Mouse (Mus musculus): ENCODE measurements around the gene Astn2.

Astn2 gene

DNA sequence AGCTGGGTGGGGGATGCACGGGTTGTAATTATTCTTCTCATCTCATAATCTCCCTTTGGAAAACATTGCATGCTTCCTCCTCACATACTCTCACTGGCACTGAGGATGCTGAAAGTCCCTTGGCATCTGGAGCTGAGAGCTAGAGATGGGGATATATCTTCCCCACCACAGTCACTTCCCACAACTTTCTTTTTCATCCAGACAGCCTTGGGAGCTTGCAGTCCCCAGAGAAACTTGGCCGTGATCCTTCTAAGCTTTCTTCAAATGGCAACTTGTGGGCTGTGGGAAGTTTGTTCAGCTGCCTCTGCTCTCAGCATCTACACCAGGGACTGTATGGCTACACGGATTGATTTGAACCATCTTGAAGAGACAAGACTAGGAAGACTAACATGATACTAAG, 428.2 kb downstream of the Astn2 start:
- in situ Hi-C loops (cut with MboI, MseI): no loop called here

DNA sequence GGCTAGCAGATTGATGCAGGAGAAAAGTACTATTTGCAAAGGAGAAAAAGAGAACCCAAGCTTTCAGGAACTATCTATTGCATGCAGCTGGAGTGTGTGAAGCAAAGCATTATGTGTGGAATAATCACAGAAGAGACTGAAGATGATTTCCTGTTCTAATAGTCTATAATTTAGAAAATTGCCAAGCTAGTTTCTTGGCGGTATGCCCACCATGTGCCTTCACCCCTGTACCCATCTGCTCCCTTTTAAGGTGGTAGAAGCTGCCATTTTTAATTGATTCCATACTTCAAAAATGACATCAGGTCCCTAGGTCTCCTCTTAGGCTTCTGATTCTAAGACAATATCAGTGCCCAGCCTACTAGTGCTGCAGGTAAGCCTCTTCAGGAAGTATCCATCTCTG, 432.0 kb downstream of the Astn2 start:
- in situ Hi-C loops (cut with MboI, MseI): no loop called here

DNA sequence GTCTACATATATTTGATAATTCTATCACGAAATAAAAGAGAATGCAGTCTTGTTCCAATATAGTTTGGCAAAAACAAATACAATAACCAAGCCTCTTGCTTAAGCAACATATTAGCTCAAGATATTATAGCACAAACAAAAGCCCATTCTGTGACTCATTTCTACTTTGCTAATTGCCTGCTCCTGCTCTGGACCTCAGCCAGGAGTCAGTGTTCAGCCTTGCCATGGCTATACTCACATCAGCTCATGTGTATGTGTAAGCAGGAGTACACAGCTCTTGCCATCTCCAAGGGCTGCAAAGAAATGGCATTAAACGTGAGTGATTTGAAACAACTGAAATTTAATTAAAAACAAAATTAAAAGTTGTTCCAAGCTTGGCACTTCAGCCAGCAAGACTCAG, 435.1 kb downstream of the Astn2 start:
- in situ Hi-C loops (cut with MboI, MseI): no loop called here

DNA sequence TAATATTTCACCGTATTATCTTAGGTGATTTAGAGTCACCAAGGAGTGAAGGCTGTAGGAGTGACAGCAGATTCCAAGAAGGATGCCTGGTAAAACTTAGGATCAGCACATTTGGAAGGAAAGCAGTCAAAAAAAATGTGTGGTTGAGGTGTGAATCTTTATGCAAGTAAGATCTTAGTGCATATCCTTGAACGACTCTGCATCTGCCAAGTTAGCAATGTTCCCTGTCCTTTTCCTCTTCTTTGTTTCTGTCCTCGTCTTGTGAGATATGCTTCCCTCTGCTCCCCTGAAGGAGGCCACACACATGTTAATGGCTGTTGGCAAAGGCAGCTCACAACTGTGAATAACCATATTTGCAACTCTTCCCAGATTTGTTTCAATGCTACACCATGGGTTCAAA, 439.8 kb downstream of the Astn2 start:
- in situ Hi-C loops (cut with MboI, MseI): no loop called here

DNA sequence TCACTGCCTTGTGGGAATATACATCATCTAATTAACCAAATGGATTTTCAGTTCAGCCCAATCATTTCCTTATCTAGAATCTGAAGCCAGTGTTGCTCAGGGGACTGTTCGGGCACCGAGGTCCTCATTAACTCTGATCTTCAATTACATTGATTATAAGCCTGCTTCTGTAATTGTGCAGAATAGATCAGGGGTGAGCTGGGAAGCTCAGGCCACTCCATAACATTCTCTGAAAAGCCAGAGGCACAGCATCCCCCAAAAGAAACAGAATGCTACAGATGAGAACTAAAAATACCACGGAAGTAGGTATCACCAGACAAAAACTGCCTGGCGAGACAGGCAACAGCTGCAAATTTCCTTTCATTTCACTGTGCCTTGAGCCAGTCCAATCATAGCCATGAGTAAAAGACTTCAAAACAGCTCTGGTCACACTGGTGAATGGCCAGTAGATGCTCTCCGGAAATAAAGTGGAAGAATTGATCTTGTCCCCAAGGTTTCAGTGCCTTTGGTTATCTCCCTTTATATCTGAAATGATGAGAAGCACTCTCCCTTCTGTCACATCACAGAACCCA, 445.1 kb downstream of the Astn2 start:
- in situ Hi-C loops (cut with MboI, MseI): no loop called here

DNA sequence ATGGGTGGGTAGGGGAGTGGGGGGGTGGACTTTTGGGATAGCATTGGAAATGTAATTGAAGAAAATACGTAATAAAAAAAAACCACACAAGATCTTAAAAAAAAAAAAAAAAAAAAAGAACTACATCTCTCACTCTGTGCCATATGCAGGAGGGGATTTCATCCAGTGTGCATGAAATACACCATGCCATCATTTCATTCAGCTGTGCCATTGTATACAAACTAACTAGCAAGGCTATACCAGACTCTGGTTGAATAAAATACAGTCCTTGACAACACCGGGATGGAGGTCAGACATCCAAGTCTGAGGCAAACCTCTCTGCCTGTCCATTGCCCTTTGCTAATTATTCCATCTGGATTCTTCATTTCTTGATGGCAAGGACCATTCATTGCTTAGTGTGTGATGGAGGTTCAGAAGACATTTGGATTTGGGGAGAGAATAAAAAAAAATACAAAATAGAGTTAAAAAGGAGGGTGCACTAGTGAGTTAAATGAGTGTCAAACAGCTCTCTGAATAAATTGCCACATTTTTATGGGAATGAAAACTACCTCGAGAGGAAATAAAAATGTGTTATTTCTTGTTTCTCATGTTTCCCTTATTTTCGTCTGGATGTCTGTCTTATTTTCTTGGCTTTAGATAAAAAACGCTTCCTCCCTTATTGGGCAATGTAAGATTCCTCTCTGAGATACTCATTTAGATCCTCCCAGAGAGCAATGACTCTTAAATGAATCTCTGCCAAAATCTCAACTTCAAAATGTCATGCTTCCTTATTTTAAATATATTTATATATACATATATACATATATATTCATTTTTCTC, 445.8 kb downstream of the Astn2 start:
- in situ Hi-C loops (cut with MboI, MseI): no loop called here

DNA sequence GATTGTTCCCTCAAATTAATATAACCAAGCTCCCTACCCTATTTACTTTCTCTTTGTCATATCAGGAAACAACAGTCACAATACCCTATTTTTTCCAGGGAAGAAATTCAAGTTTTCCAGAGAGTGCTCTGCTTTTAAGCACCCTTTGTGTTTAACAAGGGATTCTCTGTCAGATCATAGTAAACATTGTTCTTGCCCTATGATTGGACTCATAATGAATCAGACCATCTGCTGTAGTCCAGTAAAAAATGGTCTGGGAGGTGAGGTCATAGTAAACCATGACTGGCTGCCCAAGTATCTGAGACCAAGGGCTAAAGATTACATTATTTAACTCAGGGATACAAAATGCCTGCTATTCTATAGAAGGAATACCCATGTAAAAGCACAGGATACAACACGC, 452.5 kb downstream of the Astn2 start:
- in situ Hi-C loops (cut with MboI, MseI): no loop called here

DNA sequence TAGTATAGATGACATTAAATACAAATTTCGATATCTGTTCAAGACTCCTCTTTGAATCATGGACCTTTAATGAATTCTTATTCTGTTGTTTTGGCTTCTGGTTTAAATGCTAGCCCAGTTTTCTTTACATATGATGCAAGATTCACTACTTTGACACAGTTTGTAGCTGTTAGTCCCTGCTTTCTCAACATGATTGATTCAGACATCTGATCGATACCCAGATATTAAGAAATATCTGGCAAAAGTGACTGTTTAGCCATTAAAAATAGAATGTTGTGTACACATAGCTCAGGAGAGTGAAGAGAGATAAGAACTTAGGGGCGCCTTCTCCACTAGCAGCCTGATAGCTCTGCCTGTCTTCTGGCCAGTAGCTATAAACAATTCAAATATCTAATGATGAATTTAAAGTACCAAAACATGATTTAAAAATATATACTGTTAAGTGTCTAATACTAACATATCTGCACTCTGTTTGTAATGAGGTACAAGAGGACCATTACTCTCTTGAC, 457.2 kb downstream of the Astn2 start:
- in situ Hi-C loops (cut with MboI, MseI): no loop called here

DNA sequence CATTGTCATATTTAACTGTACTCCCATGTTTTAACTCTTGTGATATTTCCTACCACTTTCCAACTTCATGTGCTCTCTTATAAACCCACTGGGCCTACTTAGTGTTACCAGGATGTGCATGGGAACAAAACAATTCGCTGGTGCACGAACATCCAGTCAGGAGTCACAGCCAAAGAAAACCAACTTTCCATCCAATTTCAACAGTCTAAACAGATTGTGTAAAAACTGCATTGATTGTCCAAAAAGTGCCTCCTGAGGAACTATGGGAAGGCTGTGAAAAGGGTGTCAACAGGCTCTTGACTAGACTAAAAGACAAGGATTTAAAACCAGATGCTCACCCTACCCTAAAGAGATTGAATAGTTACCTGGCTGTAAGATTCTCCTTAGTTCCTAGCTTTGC, 458.4 kb downstream of the Astn2 start:
- in situ Hi-C loops (cut with MboI, MseI): no loop called here

DNA sequence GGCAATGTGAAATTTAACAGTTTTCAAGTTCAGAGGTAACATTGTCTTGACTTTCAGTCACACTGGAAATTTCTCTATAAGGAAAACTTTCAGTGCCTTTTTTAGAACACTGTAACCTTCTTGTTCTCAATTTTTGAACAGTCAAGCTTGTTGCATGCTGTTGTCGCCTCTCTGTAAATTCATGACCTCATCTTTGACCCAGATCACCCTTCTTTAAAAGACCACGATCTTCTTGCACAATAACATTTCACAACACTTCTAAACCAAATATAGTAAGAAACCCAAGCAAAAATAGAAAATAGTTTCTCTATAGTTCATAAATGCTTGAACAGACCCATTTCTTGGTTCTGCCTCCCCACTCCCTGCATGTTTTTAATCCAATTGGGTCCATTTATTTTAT, 473.5 kb downstream of the Astn2 start:
- in situ Hi-C loops (cut with MboI, MseI): no loop called here

DNA sequence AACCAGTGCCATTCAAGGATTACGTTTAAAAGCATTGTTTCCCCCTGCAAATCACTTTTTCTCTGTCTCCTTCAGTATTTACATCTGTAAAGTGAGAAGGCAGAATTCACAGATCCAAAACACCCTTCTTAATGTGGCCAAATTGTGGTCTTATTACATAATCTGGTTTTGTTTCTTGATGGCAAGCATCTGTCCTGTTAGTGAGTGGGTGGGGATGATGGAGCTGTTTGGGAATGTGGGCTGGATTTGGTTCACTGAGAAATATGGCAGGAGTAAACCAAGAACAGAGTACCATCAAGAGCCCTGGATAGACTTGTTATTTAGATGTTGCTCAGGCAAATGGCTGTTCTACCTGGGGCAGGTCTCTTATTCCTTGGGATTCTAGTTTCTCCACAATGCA, 484.1 kb downstream of the Astn2 start:
- in situ Hi-C loops (cut with MboI, MseI): no loop called here

DNA sequence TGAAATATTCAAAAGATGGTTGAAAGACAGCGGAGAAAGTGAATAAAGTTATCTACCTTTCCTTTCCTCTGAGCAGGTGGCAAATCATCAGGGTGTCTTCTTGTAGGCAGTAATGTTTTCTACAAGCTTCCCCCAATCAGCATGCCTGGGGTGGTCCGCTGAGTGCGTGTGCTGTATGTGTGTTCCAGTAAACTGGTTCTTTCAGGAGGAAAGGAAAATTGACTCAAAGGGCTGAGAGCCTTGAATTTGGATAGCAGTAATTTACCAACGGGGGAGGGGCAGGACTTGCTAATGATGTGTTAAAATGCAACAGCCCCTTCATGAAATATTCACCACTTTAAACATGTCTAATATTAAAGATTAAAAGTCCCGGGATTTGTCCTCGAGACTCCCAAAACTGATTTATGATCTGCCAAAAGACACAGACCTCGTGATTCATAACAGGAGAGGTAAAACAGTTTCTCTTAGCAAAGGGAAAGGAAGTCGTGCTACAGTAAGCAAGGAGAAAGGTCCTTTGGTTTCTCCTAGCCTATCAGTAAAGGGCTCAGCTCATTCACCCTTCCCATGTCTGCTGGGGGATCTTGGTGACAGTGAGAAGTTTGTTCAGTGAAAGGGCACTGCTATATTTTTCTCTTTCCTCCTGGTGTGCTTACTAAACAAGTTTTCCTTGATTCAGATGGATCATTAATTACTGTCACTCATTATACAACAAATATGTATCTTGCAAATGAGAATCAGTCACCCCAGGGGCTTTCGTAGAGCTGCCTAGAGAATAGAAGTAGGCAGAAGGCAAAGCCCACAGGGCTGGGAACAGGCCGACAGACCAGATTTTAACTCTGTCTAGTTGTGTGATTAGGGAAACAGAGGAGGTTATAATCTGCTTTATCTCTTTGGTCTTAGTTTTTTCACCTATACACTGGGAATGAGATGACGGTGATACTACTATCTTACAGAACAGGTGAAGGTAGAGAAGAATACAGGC, 488.1 kb downstream of the Astn2 start:
- in situ Hi-C loops (cut with MboI, MseI): no loop called here

DNA sequence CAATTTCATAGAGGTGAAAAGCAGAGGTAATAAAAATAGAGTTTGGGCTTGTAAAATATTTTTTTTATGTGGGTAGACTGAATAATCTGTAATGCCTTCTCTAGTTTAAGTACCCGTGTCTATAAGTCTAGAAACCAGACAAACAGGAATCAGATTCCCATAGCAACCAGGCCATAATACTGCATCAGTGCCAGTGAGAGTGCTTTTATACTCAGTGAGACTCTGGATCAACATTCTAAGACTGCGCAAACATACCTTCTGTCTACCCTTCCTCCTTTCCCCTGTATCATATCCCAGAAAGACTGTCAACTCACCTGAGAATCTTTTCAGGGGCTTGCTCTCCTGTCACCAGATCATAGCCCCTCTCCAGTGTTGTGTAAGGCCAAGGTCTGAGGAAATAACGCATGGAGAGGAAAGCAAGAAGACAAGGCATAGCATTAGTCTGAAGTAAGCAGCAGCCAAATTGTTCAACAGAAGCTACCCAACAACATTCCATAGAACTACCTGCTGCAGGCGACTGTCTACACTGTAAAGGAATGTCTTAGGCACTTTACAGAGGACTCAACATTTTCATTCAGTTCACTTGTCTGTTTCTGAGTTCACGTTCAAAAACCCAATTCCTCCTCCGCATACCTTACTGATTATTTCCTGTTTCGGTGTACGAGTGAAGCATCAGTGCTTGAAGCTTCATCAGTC, 492.0 kb downstream of the Astn2 start:
- in situ Hi-C loops (cut with MboI, MseI): no loop called here

DNA sequence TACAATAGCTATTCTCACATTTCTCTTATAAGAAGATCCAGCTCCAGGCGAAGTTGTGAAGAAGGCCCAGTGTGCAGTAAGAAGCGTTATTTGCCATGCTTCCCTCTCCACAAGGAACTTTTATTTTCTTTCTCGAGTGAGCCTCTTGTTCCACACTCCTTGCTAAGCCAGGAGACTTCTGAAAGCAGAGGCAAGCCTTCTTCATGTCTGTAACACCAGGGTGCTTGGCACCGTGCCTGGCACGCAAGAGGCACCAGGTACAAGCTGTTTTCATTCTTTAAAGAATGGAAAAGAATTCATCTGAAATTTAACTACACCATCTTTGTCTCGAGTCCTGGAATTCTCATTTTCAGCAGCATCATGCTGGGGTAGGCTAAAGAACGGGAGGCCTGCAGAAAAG, 496.8 kb downstream of the Astn2 start:
- in situ Hi-C loops (cut with MboI, MseI): no loop called here

DNA sequence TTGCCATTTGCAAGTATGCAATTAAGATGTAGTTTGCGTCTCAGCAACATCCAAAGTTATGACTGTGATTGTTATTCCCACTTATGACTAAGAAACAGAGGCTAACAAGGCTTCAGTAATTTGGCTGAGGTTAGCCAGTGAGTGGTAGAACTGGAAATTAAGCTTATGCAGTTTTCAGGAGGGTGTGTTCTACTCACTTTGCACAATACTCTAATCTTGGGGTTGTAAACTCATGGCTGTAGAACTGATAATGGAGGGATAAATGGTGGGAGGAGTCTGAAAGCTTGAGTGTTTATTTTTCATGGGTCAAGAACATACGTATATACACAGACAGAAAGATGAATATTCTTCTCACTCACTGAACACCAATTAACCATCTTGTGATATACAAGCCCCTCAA, 499.4 kb downstream of the Astn2 start:
- in situ Hi-C loops (cut with MboI, MseI): no loop called here

DNA sequence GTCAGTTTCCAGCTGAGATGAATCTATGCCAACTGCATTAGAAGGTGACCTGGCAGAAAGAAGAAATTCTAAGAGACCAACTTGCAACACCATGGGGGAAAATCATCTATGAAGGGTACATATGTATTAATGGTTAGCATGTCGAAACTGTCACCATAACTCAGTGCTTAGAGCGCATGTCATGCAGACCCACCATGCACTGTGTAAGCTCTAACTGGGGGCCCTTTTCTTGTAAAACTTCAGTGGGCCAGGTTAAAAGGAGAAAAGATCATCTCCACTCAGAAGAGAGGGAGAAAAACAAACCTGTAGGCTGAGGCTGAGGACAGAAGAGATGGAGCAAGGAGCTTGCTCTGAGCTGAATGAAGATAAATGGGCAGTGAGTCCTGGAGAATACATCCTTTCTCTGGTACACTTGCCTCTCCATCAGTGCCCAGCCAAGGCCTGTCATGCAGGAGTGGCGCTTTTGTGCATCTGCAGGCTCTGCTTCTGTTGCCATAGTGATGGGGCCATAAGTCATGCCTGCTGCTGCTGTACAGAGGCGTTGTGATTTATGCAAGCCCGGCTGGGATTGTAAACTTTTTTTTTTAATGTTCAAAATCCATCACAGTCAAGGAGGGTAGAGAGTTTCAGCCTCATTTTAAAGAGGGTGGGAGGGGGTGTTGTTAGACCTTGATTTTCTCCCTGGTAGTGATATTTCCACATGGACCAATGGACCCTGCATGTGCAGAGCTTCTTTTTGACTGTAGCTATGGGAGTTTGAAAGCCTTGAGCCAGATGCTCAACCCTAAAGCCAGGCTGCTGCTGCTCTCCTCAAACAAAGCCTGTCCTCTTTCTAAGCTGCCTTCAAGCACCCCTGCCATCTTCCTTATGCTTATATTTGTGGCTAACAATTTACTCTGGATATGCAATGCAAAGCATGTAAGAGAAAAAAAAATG, 508.1 kb downstream of the Astn2 start:
- in situ Hi-C loops (cut with MboI, MseI): no loop called here

DNA sequence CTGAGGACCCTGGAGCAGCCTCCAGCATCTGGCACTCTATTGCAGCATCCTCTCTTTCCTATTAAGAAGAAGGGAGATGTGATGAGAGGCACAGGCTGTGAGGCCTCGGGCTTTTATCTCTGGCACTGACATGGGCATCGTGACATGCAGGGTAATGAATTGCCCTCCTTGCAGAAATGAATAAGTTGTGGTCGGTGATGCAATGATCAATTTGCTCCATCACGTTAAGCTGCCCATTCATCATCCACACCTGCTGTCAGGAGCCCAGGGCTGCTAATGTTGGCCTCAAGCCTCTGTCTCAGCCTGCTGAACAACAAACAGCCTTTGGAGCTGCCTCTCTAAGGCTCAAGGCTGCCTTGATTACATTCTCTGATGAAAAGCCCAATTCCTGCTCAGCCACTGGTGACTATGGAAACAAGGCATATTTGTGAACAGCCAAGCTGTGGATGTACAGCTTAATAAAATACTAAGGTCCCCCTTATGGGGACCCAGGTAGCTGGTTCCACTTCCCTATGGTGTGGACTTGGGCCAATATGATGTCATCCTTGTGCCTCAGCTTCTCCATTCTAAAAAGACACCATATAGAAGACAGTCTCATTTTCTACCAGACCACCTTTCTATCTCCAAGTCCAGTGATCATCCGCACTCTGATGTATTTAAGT, 515.9 kb downstream of the Astn2 start:
- in situ Hi-C loops (cut with MboI, MseI): no loop called here

DNA sequence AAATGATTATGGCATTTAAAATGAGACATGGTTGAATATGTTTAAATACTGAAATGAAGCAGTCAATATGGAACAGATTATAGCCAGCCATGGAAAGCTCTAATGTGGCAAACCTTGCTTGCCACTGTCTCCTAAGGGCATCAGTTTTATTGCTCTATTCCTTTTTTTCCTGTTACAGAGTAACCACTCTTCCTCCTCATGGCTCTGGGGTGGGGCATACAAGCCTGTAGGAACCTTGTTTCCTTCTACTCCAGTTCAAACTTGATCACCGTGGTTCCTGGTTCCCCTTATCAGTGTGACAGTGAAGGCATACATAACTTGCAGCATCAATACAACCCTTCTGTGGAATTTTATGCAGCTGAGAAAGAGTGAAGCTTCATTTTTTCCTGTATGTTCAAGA, 517.5 kb downstream of the Astn2 start:
- in situ Hi-C loops (cut with MboI, MseI): no loop called here

DNA sequence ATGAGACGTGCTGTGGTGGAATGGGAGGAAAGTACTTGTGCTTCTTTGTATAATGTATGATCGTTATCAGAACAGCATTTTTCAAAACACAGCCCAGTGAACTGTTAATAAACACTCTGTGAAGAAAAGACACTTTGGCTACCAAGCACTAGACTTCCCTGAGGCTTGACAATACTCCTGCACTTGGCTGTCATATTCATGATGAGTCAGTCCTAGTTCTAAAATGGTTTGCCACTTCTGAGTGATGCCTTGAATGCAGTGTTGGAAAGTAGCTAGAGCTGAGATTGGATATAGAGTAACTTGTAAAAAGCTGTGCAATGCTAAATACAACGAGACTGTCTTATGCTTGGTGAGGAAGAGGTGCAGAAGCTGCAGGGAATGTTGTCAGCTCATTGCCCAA, 518.5 kb downstream of the Astn2 start:
- in situ Hi-C loops (cut with MboI, MseI): no loop called here

DNA sequence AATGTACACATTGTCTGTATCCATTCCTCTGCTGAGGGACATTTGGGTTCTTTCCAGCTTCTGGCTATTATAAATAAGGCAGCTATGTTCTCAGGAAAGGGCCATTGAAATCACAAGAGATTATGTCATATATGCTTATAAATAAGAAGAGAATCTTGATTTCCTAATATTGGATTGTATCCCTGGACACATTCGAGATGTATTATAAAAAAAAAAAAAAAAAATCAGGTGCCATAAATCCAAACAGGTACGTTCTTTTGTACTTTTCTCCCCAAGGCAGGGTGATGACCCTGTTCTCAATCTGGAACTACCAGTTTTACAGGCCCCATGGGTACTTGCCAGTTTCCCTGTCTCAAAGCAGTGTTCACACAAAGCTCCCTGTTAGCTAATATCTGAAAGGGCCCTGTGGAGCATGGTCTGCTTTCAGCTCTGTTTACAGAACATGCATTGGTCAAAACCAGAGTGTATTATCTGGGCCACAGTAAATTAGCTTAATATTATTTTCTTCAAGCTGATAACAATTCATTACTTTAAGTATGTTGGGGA, 530.1 kb downstream of the Astn2 start:
- in situ Hi-C loops (cut with MboI, MseI): no loop called here

All from T-helper 2 cell (primary cell).